Mouse (Mus musculus) layer of hippocampus, postnatal 36 days (tissue): ENCODE measurements around the gene Lrmda. TPM values are rescaled to one million over a fixed set of nuclear protein-coding genes. Genes with fewer than 3 reads are reported as not detected.

Experiments
- DNase-seq, 2 experiments: peaks; one replicate each; pipeline ENCODE4 v3.0.0; 2022
- total RNA-seq, 2 experiments: library from RNA; stranded (reverse); gene quantifications; 2 replicates each; pipeline ENCODE4 v1.2.3; 2021

Gene Lrmda
- total RNA-seq, 2 experiments from 2014 or later = 0.87 to 1.0 TPM

DNA sequence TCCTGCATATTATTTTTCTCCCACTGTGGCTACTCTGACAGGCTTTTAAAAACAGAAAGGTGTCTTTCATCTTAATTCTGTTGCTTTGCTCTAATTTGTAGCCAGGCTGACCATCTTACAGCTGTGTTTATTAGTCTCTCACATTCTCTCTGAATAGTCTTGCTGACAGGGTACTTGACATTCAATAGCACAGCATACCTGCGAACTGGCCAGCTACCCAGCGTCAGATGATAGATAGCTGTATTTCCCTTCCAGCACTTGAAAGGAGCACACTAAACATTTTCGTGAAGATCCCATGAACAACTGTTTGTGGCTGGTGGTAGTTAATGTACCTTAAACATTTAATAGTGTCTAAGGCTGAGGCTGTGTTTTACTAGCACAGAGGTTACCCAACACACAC is 646.9 kb downstream of the Lrmda start:
- DNase-seq = no peak

DNA sequence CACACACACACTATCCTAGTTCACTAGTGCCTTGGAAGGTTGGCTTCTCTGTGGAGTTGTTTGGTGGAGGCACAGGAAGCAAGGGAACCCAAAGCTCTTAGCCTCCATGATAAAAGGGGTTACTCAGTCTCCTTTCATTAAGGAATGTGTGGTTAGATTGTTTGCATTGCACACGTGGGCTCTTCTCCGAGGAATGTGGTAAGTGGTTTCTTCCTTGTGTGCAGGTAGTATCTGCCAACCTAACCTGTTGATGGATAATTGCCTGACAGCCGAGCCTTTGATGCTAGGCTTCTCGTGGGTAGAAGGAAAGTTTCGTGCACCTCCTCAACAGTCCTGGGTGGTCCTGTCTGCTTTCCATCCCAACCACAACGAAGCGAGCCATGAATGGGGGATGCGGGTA is 648.8 kb downstream of the Lrmda start:
- no peak for DNase-seq

DNA sequence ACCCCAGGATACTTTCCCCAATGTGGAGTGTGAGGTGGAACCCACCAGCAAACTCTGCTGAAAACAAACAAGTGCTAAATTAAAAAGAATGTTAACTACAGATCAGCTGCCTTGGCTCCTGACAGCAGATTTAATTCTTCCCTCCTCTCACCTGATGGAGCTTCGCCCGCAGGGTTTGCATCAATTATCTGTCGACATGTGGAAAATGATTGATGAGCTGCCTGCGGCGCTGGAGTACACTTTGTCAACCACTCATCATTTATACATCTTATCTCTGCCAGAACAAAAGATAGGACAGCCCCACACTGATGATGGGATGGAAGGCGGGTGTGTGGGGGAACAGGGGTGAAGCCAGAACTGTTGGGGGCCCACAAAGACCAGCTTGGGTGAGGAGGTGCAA is 649.2 kb downstream of the Lrmda start:
- DNase-seq = no peak

DNA sequence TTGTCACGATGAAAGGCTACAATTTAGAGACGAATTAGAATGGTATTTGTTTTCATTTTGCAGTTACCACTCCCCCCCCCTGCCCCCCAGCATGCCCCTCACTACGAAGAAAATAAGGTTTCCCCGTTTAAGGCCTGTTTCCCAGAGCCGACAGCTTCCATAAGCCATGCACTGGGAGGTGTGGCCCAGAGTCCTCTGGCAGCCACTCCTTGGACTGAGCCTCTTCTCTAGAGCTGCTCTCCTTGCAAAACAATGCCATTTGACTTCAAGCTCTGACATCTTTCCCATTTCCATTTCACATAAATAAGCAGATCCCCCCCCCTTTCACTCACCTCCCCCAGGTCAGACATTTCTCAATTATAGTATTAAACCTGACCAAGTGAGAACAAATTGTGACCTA is 654.1 kb downstream of the Lrmda start:
- DNase-seq = no peak

DNA sequence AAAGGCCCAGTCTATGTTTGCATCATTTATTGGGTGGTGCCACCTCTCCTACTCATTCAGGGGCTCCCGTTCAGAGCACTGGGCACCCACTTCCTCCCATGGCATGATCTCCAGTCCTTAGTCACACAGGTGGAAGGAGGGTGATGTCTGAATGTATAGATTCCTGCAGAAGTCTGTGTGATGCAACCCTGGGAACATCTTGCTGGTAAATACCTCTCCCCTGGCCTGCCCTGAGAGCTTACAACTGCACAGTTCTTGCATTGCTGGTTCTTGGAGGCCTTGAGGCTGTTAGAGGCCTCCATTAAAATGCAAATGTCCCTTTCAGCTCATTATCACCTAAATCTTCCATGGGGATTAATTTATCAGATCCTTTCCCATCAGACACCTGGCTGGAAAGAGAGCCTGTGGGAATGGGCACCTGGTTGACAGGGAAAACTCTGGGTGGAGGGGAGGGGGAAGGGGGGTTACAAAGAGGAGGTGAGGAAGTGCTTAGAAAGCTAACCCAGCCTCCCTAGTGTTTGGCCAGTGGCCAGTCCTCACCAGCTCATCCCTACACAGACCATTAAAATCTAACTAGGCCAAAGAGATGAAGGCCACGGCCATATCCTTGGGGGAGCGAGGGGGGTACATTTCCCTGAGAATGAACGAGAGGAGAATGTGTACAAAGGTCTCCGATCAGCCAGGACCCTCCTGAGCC is 659.6 kb downstream of the Lrmda start:
- no peak for DNase-seq

DNA sequence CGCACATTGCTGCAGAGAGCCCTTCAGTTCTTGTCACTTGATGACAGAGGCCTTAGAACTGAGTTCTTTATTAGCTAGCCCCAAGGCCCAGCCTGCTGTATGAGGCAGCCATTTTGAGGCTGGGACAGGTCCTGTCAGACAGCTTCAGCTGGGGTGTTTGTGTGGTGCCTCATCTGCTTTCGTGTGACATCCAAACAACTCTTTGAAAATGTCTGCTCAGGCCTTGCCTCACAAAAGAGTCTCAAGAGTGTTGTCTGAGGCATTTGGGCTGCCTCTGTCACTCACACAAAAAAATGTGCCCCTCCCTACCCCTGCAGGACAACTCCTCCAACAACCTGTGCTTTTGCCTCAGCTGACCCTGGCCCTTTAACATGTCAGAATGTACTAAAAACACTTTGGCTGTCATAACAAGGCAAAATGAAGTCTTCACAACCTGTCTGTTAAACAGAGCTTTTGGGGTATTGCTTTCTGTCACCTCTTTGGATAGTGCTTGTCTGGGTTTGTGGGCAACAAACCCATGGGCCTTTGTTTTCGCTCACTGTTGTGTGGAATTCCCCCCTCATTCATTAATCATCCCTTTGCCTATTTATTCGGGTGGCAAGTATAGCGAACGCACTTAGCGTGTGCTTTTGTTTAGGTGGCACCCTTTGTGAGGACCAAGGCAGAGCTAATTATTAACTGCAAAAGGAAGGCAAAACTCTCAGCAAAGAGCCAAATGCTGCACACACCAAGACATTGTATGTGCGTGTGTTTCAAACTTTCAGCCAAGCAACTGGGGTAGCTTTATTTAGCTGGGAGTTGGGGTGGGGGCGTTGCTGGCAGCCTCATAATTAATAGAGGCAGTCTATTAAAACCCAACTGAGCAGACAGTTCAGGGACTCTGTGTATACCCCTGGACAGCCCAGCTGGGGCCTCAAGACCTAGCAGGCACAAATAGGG is 660.5 kb downstream of the Lrmda start:
- no peak for DNase-seq

DNA sequence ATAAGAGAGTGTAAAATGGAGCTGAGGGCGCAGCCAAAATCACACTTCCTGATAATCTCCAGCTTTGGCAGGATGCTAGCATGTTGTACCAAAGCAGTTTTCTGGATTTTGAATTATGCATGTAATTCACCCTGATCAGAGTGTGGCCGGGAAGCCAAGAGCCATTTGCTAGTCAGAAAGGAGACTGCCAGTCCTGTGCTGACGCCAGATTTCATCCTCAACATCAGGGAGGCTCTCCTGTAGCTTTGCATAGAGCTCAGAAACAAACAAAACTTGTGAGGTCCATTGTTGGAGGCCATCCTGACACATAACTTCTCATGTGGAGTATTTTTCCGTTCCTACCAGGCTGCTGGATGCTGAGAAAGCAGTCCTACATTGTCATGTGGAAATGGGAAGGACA is 667.4 kb downstream of the Lrmda start:
- DNase-seq = no peak

DNA sequence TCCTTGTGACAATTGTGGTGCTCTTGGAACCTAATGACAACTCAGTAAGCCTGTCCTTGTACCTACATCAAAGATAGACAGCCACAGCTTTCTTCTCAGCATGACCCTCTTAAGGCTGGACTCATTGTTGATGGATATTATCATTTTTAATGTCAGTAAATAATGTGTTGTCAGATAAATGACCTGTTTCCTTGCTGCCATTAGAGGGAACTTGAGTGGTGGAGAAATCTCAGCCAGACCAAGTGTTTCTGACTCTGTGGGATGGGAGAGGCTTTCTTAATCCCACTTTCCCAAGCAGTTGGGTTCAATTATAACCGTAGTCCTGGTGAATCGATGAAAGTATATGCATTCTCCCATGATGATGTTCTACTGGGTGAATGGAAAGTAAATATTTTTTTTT is 668.9 kb downstream of the Lrmda start:
- no peak for DNase-seq

DNA sequence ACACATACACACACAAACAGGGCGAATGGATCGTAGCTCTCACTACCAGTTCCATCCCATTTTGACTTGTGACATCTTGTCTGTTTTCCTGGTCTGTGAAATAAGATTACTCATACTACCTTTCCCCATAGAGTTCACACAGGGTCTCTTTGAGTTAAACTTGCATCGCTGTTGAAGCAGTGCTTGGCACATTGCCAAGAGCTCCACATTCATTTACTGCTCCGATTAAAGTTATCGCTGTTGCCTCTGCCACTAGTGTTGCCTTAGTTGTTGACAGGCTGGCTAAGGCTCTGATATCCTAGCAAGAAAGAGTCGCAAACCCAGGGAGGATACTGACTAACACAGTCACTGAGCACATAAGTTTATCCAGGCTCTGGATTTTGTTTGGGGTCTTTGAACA is 675.9 kb downstream of the Lrmda start:
- DNase-seq = no peak

DNA sequence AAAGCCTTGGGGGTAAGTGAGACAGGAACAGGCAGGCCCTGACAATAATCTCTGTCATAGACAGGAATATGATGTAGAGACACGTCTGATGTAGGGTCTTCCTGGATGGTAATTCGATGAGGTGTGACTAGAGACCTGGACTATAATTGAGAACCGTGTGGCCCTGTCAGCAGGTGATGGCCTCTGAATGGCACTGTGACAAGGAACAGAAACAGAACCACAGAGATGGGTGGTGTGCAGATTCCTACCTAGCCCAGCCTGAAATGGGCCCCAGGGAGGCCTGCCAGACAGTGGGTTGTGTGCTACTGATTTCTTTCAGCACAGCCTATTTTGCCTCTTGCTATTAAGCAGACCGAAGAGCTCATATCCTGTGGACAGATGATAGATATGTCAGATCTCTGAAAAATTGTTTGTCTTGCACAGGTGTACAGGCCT is 676.4 kb downstream of the Lrmda start:
- no peak for DNase-seq

DNA sequence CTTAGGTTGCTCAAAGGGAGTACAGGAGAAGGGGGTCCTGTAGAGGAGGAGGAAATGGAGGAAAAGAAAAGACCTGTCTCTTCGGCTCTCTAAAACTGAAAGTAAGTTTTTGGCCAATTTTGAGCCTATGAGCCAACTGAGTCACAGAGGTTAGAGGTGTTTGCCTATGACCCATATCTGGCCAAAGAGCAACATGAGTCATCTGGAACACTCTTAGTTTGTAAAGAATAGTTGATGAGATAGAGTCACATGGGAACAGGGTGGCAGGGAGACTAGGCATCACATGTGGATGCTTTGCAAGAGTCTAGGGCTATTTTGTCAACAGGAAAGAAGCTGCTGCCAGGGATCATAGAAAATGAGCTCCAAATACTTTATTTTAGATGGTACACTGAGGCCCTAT is 680.7 kb downstream of the Lrmda start:
- DNase-seq = no peak

DNA sequence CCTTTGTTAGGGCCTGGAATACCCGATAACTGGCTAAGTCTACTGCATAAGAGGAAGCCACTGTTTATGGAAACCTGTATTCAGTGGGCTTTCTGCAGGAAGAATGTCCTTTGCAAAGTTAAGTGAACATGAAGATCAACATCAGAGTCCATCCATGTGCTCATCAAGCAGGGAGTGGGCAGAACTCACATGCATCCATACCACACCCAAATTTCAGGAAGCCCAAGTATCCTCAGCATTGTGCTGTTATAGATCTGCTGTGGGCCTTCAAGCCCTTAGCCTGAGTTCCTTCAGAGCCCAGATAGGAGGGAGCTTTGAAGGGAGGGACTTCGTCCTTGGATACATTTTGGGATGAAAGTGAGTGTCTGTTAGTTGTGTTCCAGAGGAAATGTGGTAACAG is 681.2 kb downstream of the Lrmda start:
- no peak for DNase-seq

DNA sequence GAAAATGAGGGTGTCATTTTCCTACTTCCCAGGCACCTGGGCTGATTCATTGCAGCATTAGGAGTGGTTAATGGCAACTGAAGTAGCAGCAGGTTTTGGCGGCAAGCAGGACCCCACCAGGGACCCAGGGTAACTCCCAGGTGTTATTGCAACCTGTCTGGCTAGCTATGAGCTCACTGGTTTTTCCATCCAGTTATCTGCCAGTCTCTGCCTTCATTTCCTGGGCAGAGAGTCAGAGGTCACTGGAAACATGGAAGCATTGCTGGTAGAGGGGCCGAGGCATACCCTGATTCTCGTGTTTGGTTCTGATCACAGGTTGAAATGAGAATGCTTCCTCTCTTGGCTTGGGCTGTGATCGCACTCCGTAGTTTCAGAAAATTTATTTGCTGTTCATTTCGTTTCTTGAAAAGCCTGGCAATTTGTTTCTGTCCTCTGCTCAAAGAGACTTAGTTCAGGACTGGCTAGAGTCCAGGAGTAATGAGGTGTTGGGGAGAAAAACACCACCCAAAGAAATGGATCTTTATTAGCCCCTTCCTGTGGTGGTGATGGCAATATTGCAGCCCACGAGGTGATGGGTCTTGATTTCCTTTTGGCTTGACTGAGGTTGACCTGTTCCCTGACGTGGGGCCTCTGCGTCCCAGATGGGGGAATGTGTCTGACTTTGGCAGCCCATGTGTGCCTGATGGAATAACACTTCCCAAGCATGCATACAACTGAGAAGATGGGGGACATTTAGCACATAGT is 688.6 kb downstream of the Lrmda start:
- DNase-seq = no peak

DNA sequence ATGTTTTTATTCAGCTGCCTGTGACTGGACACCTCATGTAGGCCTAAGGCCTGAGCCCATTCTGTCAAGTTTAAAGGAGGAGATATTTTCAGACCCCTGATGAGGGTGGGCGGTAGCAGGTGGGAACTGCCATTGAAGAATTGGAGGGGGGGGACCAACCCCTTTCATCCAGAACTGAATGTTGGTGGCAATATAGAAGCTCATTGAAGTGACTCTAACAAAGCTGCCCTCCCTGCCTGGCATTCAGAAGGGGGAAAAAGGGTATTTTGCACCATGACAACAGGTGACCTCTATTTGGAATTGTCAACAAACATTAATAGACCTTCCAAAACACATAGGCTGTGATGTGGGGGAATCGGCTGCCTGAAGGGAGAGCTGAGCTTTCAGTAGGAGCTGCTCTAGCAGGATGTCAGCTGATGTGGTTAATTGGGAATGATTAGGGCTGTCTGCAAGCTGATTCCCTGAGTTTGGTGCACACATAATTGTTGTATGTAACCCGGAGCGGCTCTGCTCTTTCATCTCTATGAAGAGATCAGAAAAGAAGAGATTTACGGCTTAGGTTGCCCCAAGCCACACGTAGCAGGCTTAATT is 690.7 kb downstream of the Lrmda start:
- no peak for DNase-seq

DNA sequence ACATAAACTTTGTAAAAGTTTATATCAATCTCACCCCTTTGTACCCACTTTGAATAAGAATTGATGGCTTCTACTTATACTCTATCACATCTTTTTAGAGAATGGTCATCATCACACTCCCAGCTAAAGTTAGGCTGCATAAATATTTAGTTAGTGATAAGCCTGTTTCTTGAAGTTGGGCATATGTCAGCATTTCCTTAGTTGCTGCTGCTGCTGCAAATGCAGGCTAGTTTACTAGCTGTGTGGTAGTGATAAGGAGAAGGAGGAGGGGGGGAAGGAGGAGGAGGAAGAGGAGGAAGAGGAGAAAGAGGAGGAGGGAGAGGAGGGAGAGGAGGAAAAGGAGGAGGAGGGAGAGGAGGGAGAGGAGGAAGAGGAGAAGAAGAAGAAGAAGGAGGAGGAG is 692.9 kb downstream of the Lrmda start:
- DNase-seq = no peak

DNA sequence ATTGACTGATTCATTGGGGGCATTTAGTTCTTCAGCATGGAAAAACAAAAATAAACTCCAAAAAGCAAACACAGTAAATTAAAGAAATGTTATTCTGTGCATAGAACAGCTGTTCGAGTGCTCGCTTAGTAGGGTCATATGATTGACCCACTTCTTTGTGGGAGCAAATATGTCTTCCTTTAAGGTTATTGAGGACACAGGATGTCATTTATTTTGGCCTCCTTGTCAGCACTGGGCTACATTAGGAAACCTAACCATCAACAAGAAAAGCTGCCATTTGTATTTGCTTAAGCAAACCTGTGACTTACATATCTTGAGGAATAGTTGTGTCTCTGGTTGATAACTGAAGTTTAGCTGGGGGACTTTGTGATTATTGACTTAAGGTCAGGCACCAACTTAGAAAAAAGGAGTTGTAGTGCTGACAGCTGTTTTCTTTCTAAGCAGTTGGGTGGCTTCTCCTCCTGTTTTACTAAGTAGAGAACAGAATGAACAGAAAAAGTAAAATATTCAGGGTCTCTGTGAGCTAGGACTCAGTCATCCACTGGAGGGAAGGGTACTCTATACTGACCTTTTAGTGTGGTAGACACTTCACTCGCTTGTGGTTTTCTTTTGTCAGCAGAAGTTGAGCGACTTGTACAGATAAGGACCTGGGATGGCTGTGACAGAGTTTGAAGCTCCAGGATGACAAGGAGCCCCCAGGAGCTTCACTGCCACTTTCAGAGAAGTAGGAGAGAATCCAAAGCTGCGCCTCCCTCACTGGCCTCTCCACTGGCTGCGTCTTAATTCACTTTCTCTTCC is 696.3 kb downstream of the Lrmda start:
- DNase-seq = no peak

DNA sequence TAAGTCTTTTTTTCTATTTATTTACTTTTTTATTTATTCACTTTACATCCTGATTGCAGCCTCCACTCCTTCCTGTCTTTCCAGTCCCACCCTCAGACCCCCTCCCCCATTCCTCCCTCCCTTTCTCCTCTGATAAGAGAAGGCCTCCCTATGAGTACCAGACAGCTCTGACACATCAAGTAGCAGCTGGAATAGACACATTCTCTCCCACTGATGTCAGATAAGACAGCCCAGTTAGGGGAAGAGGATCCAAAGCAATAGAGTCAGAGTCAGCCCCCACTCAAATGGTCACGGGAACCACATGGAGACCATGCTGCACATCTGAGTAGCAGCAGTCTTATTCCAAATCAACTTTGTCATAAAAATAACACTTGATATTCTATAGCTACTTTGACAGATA is 700.5 kb downstream of the Lrmda start:
- no peak for DNase-seq

DNA sequence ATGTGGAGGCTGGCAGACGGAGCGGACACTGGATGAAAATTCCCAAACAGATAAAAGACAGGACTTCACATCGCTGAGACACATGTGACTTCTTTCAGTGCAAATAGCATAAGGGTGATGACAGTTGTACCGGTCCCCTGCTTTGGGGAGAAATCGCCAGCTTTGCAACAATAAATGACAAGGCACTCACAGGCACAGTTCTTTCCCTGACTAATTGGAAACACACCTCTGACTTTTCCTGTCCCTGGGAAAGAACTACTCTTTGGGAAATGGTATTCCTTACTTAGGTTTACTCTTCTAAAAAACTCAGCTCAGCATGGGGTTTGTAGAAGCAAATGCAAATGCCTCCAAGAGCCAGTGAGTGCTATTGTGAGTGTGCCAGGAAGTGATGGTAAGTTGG is 702.3 kb downstream of the Lrmda start:
- DNase-seq = no peak

DNA sequence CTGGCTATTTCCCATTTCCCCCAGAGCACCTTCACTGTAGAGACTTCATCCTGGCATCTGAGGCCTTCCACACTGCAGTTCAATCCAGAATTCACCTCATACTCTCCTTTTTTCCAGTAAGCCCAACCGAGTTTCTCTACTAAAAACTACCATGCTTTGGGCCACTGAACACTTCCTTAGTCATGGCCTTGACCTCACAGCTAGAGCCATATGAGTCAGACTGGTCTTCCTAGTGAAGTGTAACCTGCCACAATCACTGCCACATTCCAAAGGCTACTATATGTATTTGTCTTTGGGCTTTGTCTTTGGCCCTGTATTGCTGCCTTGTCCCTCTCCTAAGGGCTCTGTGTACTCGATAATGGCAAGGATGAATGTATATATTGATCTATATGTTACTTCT is 708.0 kb downstream of the Lrmda start:
- DNase-seq = no peak

DNA sequence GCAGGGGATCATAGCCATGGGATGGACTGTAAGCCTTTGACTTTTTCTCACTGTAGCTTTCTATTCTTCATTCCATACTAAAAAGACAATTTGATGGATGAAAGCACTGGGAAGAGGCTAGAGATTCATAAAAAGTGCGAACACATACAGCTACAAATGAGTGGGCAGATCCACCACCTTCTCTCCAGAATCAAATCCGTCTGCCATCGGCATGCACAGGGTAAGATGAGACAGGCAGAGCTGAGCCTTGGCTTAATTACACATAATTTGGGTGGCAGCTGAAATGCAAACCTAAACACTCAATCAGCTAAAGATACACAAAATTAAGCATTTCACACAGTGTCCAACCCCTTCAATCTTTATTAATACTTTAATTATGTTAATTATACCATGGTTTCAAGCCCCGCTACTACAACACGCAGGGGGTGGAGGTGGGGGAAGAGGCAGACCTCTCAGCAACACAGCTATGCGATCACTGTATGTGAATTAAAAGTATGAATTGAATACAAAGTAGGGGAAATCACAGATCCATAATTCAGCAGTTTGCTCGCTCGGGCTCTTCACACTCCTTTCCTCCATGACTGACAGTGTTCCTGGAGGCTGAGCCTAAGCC is 709.2 kb downstream of the Lrmda start:
- DNase-seq = peak; percentile 15 to 24

DNA sequence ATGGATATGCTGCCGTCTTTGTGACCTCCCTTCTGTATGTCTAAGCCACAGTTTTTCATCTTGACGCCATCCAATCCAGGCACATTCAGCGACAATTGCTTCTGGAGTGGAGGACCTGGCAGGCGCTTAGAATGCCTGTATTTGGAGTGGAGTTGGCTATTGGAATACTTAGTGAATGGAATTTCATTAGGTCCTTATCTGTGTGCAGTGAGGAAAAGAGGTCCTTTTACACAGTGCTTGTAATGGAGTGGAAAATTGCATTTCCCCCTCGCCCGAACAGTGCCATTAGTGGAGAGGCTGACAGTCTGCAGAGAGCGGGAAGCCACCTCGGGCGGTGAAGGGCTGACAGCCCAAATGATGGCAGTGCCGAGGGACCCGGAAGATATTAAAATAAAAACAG is 719.1 kb downstream of the Lrmda start:
- no peak for DNase-seq

DNA sequence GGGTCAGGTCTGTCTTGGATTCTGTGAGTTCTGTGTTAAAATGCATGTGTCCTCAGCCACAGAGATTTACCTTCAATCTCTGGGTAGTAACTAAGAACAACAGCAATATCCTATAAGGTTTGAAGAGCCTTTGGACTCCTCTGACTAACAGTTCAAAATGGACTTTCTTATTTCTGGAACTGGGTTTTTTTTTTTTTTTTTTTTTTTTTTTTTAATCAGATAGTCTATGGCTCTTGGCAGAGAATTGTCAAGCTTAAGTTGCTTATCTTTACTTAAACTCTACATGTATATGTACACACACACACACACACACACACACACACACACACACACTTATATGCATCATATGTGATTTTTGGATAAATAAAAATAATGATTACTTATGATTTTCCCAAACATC is 723.0 kb downstream of the Lrmda start:
- DNase-seq = no peak
